Mouse (Mus musculus): ENCODE measurements around the gene C530008M17Rik.

The C530008M17Rik gene

DNA sequence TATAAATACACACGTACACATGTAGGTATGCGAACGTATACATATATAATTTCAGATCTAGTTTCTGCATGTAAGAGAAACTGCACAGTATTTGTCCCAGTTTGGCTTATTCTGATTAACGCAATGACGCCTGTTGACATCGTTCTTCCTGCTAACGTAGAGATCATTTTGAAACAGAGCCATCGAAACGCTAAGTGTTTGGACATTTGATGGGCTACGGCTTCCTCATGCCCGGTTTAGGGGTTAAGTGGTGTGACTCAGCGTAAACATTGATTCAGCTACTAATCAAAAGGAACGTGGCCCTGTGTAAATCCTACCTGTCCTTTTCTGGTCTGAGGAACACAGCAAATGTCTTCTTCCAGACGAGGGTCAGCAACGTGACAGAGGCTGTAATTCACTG is 113.3 kb downstream of the C530008M17Rik start:
- no peak for DNase-seq (ENCODE audit: extremely low spot score, low spot score)

GRCm38 (mm10) chr5:76771371-76771770 is 115.1 kb downstream of the C530008M17Rik start:
- no peak for DNase-seq (ENCODE audit: extremely low spot score, low spot score)

DNA sequence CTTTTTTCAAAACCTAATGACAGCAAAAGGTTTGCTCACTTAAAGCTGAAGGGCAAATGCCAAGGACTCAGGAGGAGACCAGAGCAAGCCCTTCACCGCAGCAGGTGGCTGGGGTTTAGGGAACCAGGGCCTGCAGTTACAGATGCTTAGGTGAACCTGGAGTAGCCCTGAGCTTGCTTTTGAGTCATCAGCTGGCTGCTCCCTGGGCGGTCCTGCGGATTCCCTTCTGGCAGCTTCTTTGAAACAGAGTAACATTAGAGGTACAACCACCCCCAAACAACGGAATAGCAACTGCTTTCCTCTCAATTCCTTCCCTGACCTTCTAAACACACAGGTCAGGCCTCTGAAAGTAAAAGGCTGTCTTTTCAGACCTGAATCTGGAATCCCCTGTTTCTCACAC is 116.5 kb downstream of the C530008M17Rik start:
- DNase-seq (ENCODE audit: extremely low spot score, low spot score) = no peak

DNA sequence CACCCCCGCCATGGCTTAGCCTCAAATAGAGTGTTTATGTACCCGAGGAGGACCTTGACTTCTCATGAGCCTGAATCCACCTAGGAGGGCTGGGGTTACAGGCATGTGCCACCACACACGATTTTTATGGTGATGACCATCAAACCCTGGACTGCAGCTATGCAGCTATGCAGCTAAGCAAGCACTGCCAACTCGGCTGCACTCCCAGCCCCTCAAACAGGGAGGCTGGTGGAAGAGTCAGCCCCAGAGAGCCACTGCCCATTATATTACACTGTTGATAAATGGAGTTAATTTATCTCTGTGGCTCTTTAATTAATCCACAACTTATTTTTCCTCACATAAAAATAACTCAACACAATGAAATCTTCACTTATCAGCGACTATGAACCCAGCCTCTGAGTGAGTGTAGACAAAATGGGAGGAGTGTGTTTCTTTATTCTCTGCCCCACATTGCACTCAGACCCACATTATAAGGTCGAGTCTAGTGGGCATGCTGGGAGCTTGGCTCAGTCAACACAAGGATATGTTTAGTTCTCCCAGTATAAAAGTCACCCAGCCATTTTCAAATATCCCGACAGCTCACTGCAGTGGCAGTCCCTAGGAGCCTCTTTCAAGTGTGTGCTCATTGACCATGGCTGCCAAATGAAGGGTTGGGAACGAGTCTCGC is 117.3 kb downstream of the C530008M17Rik start:
- DNase-seq (ENCODE audit: extremely low spot score, low spot score) = no peak

DNA sequence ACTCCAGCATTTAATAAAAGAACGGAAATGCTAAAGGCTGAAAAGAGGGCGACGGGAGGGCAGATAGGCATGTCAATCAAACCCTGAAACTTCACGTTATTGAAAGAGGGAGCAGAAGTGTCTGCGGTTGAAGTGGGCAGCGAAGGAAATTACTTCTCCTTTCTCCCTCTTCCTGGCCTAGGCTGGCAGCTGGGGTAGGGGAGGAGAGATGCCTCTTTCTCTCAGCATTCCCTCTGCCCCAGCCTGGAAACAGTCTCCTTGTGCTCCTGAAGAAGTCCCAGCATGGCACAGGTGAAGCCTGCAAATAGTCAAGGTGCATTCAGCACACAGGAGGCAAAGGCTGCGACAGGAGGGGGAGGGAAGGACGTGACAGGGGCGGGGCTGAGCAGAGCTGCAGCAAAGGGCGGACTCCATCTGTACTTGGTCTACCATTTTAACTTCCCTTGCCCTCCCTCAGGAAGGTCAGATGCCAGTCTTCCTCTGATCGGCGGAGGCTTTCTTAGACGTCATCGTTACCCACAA is 122.8 kb downstream of the C530008M17Rik start:
- no peak for DNase-seq (ENCODE audit: extremely low spot score, low spot score)

DNA sequence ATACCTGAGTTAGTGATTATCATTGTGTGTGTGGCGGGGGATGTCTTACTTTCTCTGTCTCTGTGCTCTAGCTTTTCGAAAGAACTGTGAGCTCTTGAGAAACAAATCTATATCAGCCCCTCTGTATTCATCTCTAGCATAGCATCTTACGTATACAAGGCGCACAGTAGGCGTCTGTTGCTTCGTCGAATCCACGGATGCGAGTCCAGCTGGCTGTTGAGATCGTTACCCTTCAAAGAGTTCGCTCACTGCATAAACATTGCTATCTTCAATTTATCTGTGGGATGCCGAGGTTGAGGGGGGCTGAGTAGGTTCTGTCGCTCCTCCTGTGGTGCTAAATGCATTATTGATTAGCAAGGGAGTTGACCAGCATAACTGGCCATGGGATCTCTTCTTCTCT is 125.6 kb downstream of the C530008M17Rik start:
- no peak for DNase-seq (ENCODE audit: extremely low spot score, low spot score)

- DNase-seq (ENCODE audit: extremely low spot score, low spot score) = no peak
Observed at GRCm38 (mm10) chr5:76782414-76783103, 126.2 kb downstream of the C530008M17Rik start.

DNA sequence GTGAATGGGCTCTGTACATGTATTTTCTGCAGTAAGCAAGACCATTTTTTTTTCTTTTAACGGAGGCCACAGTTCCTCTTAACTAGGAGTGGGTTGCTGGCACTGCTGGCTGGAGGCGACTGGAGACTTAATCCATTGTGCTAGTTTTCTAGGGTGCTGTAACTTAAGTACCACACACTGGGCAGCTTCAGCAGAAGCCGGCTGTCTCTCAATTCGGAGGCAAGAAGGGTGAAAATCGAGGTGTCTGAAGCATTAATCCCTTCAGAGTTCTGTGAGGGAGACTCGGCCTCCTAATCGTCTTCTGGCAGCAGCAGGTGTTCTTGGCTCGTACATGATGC is 126.8 kb downstream of the C530008M17Rik start:
- no peak for DNase-seq (ENCODE audit: extremely low spot score, low spot score)

- no peak for DNase-seq (ENCODE audit: extremely low spot score, low spot score)
Observed at GRCm38 (mm10) chr5:76784151-76784723, 127.9 kb downstream of the C530008M17Rik start.

GRCm38 (mm10) chr5:76785013-76785412 is 128.7 kb downstream of the C530008M17Rik start:
- no peak for DNase-seq (ENCODE audit: extremely low spot score, low spot score)

- DNase-seq (ENCODE audit: extremely low spot score, low spot score) = no peak
Observed at GRCm38 (mm10) chr5:76789881-76790280, 133.6 kb downstream of the C530008M17Rik start.

DNA sequence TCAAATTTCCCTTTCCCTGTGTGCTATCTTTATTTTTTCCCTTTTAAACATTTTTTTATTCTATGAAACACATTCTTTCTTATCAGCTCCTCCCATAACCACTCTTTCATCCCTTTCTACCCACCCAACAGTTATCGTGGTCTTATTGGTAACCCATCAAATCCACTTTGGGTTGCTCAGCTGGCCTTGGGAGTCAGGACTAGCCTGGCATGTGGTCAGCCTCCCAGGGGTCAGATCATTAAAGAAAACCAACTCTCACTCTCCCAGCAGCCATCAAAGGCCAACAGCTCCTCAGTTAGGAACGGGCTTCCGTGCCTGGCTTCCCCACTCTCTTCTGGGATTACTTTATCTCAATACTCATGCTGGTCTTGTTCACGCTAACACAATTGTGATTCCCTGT is 135.0 kb downstream of the C530008M17Rik start:
- DNase-seq (ENCODE audit: extremely low spot score, low spot score) = no peak

- no peak for DNase-seq (ENCODE audit: extremely low spot score, low spot score)
Observed at GRCm38 (mm10) chr5:76792720-76793119, 136.4 kb downstream of the C530008M17Rik start.

DNA sequence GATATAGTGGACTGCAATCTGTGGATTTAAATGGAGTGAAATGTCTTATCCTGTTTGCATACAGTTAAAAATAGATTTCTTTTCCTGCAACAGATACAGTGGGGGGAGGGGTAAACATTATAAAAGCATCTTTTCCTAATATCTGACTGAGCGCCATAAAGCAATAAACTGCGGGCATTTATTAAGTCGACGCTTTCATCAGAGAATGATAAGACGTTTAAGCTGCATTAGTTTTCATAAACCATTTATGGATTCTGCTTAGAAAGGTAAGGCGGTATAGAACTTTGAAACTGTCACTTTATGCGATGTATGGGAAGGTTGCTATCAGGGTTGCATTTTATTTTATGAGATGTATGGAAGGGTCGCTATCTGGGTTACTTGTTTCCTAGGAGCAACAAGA is 141.7 kb downstream of the C530008M17Rik start:
- DNase-seq (ENCODE audit: extremely low spot score, low spot score) = no peak

DNA sequence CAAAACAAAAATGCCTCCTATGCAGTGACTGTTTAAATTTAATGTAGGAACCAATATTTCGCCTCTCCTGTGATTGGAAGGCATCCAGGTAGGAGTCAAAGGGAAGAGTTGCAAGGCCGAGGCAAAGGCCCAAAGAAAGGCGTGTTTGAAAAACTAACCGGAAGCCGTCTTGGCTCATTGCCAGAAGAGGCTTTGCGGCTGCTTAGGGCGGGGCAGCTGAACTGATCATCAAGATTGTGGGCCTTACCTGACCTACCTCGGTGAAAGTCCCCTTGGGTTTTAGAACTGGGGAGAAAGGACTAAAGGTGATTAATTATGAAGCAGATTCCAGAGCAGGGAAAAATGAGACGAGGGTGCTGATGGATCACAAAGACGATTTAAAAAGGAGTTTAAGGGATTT is 143.2 kb downstream of the C530008M17Rik start:
- no peak for DNase-seq (ENCODE audit: extremely low spot score, low spot score)

DNA sequence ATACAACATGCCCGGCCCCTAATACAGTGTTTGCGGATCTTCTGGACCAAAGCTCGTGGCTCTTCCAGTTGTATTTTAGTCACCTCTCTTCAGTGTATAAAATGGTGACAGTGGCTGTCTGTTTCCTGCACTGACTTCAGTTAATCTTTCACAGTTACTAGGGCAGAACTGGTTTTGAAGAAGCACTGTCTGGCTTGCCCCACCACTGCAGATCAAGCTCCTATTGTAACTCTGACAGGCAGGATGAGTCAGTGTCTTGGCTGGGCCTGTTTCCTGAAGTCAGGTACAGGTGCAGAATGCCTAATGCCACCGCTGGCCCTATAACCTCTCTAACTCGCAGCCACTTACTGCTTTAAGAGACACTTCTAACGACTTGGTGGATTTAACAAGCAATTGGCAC is 152.7 kb downstream of the C530008M17Rik start:
- no peak for DNase-seq (ENCODE audit: extremely low spot score, low spot score)

- DNase-seq (ENCODE audit: extremely low spot score, low spot score) = no peak
Observed at GRCm38 (mm10) chr5:76815035-76815434, 158.7 kb downstream of the C530008M17Rik start.

DNA sequence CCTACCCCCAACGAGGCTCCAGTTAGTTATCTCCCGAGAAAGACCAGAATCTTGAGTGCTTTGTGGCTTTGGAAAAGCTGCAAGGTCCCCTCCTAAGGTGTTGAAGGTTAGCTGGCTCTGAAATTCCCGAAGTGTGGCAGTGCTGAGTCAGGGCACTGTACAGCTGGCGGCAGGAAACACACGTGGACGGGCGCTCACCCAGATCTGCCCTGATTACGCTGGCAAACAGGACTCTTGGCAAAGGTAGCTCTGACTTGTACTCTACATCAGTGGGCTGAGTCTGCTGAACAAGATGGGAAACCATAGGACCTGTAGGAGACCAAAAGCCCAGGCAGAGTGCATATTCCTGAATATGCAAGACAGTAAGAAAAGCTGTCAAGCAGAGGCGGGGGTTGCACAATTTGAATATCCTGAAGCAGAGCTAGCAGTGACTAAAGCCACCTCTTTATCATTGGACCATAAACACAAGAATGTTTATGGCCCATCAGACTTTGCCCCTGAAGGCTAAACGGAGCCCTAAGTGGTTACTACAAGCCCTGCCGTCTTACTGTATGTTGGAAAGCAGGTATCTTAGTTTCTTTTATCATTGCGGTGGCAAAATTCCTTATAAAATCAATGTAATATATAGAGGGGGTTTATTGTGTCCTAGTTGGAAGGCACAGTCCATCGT is 159.6 kb downstream of the C530008M17Rik start:
- DNase-seq (ENCODE audit: extremely low spot score, low spot score) = no peak

DNA sequence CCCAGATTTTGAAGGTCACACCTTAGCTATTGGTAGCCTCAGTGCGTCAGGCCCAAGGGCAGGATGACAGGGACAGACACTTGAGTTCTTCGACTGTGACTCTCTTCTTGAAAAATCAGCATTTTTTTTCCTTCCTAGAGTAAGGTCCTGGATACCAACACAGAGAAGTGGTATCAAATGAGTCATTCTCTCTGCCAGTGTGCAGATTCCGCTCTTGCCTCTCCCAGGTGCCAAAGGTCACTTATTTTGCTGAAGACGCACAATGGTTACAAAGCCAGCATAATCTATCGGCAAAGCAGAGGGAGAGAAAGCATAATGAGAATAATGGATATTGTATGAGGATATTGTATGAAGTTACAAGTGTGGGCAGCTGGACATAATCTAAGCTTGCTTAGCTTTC is 160.4 kb downstream of the C530008M17Rik start:
- no peak for DNase-seq (ENCODE audit: extremely low spot score, low spot score)

DNA sequence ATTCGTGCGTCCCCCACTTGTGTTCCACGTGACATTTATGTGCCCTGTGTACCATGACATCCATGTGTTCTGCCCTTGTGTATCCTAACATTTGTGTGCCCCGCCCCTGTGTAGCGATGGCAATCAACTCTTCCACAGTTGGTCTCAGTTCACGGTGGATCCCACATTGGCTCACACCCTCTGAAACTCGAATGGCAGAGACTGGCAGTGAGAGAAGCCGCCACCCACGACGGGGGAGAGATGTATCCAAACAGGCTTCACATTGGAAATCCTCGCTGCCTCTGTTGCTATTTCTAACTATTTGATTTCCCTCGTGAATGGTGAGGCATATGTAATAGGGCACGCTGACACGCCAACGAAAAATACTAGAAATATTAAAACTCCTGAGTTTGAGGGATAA is 161.4 kb downstream of the C530008M17Rik start:
- no peak for DNase-seq (ENCODE audit: extremely low spot score, low spot score)

DNA sequence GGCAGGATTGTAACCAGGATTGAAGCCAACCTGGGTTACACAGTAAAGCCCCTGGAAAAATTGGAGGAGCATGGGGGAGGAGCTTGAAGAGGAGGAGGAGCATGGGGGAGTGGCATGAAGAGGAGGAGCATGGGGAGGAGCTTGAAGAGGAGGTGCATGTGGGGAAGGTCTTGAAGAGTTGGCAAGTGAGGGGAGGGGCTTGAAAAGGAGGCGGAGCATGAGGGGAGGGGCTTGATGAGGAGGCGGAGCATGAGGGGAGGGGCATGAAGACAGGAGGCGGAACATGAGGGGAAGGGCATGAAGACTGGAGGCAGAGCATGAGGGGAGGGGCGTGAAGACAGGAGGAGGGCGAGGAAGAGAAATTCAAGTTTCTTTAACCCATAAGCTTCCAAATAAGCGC is 162.5 kb downstream of the C530008M17Rik start:
- DNase-seq (ENCODE audit: extremely low spot score, low spot score) = no peak

DNA sequence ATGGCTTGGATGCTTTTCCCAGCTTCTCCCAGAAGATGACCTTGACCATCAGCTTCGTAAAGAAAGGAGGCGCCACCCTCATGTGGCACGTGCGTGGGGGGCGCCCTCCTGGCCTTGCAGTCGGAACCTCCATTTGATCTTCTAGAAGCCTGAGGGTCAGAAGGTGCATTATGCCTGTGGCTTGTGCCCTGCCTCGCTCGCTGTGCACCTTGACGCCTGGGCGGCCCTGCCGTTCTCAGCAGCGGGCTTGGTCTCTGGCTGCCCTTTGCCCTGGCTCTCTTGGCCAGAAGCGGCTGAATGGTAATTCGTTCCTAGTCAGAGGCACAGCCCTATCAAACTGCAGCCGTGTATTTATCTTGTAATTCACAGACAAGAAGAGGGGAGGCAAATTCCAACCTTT is 165.8 kb downstream of the C530008M17Rik start:
- DNase-seq (ENCODE audit: extremely low spot score, low spot score) = no peak

Data from neural tube, embryonic 10.5 days (tissue).